Mouse (Mus musculus): ENCODE measurements around the gene Pik3c2b.

GRCm38 (mm10) chr1:133093719-133094118 is 48.3 kb downstream of the Pik3c2b start:
- TF ChIP-seq CTCF (IDR thresholded peaks at IDR 0.05; ENCODE audit: control insufficient read depth, insufficient read depth, insufficient read length) (no peak), MAX (IDR thresholded peaks at IDR 0.05) (no peak), MYOD1 (IDR thresholded peaks at IDR 0.05; ENCODE audit: control insufficient read depth, insufficient read length, low read depth) (no peak), MYOG (IDR thresholded peaks at IDR 0.05; ENCODE audit: control insufficient read depth, extremely low read depth, insufficient read length) (no peak)

All from C2C12 (cell line).